Mouse (Mus musculus): ENCODE measurements at regions not wholly inside any gene's neighbourhood (a gene's known extent, or its start where the extent isn't known, plus 50 kb on each side); places are given as distances from the start of the nearest gene placed in this dataset.
A peak's percentile ranks its signal among the peaks of the same experiment; 100 is the strongest.
"Not testable (repeated sequence)": the region's sequence is repeated elsewhere in the genome, so short reads cannot be mapped to it uniquely, and the experiment has no call there.

DNA sequence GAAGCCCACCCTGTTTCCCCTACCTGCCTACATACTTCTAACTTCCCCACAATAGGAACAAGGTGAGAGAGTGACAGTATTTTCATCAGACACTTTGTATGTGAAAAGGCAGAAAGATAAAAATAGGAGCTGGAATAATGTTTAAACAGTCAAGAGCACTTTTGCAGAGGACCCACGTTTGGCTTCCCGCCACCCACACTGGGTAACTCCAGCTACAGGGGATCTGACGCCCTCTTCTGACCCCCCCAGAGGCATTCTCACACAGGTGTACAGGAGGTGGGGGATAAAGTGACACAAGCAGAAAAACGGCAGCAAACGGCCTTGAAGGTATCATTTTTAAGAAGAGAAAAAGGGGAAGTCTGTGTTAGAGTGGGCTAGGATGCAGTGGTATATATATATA, 123.5 kb upstream of the Shb start:
- no peak for DNase-seq (ENCODE audit: low read depth, low spot score)
- 67% methylated on average over 5 of the region's 5 CpGs for WGBS

DNA sequence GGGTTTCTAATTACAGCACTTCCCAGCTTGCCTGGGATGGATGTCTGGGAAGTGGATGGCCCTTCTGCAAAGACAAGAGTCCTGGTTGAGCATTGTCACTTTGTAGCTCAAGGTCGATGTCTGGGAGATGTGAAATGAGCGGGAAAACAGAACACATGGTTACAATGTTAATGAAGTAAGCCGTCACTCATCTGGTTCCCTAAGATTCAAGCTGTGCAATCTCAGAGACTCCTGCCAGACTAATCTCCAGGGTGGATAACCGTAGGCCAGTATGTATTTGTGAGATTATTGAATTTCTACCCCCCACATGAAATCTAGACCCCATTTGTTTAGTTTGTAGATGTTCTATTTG, 122.5 kb upstream of the Shb start:
- DNase-seq (ENCODE audit: low read depth, low spot score), result no peak
- 70% methylated on average over 4 of the region's 4 CpGs for WGBS

DNA sequence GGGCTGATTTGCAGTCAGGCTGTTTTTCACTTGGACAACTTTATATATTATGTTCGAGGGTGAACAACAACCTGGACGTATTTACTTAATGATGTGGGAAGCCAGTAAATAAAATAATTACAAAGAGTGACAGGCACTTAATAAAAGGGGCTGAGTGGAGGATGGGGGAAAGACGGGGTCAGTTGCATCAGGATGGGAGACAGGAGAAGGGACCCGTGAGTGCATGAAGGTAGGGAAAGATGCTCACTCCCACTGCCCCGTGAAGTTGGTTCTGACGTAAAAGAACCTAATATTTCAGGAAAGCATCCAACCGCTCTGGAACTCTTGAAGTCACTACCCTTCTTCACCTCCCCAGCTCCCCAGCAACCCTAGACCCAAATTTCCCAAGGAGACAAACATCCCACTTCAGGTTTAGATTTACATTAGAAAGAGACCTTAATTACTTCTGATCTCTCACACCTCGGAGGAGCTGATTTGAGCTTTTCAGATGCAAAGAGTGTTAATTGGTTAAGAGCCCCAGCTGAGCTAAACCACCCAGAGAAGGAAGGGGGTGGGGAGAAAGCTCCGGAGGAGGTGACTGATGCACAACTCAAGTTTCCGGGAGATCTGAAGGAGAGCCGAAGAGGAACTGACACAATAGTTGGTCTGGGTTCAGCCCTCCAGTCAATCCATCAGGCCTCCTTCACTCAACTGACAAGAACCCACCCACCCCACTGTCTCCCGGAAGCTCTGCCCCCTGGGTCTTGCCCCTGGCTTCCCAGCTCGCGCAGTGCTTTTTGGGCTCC, 121.9 kb upstream of the Shb start:
- 58% methylated on average over 14 of the region's 14 CpGs for WGBS
- no peak for DNase-seq (ENCODE audit: low read depth, low spot score)

DNA sequence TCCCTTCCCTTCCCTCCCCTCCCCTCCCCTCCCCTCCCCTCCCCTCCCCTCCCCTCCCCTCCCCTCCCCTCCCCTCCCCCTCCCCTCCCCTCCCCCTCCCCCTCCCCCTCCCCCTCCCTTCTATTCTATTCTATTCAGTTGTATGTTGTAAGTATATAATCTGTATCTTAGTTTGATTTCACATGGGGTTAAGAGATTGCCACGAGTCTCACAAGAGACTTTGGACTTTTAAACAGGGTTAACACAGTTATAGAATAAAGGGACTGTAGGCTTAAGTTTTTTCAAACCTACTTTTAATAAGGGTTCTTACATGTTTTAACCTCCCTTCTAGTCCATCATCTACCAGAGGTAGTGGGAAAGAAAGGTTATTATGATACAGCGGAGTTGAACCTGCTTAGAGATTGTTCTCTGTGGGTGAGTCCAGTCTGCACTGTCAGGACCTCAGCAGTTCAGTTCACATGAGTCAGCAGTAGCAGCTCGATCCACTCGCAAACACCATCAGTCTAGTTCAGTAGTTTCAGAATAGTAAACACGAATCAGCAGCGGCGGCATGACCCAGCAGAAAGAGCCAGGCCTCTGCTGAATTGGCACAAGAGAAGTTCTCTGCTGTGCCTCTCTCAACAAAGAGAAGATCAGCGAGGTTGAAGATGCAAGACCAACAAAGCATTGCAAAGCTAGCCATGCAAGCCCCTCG, 116.8 kb upstream of the Shb start:
- 67% methylated on average over 9 of the region's 9 CpGs for WGBS
- DNase-seq (ENCODE audit: low read depth, low spot score), result no peak

DNA sequence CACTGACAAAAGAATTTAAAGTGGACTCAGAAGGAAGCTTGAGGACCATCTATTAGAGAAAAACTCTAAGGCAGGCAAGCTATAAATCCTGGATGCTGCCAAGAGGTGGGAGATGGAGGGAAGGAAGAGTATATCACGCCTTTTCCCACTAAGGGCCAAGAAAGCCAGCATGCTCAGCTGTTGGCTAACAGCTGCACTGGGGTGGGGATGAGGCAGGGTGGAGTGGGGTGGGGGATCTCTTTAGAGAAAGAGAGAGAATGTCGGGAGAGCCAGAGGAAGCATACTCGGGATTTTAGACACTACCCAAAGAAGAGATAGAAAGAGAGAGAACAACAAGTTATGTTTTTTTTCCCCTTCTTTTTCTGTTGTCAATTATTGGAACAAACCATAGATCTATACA, 115.2 kb upstream of the Shb start:
- WGBS, result 76% methylated on average over 3 of the region's 3 CpGs
- DNase-seq (ENCODE audit: low read depth, low spot score), result no peak

DNA sequence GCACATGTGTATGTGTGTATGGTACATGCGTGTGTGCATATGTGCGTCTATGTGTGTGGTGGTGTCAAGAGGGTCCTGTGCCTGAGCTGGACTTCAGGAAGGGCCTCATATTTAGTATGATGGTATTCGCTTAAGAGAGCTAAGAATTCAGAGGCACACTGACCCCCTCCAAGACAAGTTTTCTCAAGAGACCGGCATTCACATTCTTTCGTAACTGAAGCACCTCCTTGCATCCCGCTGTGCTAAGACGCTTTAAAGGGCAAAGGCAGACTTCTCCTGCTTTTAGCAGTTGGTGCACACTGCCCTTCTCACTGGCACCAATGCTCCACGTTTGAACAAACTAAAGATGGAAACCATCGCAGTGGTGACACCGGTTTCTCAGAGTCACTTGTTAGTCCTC, 110.3 kb upstream of the Shb start:
- WGBS, result 89% methylated on average over 10 of the region's 10 CpGs
- DNase-seq (ENCODE audit: low read depth, low spot score), result no peak

DNA sequence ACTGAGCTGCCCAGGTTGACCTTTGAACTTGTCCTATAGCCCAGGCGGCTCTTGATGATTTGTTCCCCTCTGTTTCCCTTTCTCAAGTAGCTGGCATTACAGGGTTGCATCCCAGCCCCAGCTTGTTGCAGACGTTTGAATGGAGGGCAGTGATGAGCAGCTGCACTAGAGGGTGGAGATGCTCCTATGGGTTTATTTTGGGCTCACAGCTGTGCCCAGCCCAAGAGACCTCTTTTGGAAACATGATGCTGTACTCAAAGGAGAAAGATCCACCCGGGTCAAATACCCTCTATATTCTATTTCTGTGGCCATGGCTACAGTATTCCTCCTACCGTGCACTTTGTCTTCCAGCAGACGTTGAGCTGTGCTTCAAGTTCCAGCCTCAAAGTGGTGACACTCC, 109.0 kb upstream of the Shb start:
- no peak for DNase-seq (ENCODE audit: low read depth, low spot score)
- 56% methylated on average over 5 of the region's 5 CpGs for WGBS

DNA sequence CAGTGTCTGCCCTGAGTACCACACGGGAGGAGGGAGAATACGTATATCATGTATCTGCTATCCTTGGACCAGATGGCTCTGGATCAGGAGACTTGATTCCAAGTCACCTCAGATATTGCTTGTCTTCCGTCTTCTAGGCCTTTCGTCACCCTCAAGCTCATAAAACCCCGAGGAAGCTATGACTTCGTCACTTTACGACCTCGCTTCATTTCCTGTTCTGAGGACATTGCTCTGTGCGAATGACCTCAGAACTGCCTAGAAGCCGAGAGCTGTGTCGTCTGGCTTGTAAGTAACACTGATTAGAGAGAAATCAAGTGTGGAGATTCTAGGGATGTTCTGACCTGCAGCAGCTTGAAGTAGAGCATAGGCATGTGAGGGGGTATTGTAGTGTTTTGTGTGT, 108.4 kb upstream of the Shb start:
- 21% methylated on average over 11 of the region's 11 CpGs for WGBS

DNA sequence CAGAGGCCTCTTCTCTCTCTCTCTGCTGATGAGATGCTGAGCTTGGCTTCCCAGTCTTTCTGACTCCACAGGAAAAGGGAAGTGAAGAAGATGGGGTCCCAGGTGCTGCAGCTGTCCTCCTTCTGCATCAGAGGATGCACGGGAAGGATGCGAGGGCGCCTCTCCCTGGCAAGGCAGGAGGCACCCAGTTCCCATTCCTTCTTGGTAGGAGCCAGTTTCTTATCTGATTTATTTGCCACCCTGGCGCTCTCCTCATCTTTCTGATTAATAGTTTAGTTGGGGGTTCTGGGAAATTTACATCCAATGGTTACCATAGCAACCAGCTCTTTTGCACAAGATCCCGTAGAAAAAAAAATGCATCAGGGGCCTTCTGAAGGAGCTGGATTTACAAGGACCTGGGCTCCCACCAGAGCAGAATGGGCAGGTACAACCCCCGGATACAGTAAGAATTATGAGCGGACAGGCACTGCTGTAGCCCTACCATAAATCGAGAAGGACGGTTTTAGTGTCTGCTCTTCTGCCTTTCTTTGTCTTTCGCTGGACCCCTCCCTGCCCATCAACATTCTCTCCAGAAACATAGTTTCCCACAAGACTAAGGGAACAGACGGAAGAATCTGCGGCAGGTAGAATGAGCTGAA, 107.2 kb upstream of the Shb start:
- no peak for DNase-seq (ENCODE audit: low read depth, low spot score)
- 77% methylated on average over 12 of the region's 12 CpGs for whole genome bisulfite sequencing

More for the DNA sequence above, 108.4 kb upstream of the Shb start:
- peak; percentile 80 for DNase-seq (ENCODE audit: low read depth, low spot score)

DNA sequence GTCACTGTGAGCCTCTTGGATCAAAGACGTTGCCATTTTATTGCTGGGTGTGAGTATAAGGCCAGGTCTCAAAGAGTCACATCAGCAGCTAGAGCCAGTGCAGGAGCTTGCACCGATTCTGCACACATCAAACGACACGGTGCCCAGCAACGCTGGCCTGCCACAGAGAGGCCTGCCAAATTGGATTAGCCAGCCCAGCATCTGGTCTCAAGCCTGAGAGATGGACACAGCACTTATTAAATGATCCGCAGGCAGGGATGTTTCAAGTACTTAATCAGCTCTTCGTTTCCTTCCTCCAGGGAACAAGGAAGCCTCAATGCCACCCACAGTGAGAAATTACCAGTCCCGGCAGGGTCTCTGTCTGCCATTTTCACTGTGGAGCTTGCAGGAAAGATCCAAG, 106.1 kb upstream of the Shb start:
- 65% methylated on average over 8 of the region's 8 CpGs for WGBS
- no peak for DNase-seq (ENCODE audit: low read depth, low spot score)

DNA sequence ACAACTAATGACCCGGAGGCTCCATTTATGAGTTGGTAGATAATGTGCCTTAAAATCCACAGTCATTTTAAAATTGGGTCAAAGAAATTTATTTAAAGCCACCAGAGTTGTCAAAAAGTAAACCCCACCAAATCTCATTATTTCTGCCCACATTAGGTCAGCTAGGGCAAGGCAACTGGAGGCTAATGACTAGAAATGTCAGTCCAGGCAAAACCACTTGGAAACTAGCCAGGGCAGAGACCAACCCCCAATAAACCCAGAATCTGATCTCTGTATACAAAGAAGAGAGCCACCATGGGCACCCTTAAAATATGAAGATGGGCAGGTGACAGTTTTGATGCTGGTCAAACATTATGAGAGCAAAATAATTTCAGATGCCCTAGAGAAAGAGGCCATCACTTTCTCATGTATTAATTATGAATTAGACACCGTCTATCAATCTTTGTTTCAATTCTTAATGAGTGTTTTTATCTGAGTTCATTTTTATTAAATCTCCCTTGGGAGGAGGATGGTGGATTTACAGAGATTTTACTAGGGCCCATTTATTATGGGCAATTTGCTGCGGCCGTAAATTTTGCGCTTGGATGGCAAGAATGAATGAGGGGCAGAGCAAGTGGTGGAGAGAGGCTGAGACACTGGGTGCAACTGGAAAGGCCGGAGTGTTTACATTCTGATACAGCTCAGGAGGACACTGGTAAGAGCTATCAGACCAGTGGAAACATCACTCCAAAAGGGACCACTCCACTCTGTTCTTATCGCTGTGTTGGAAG, 99.2 kb upstream of the Shb start:
- 50% methylated on average over 7 of the region's 7 CpGs for WGBS

DNA sequence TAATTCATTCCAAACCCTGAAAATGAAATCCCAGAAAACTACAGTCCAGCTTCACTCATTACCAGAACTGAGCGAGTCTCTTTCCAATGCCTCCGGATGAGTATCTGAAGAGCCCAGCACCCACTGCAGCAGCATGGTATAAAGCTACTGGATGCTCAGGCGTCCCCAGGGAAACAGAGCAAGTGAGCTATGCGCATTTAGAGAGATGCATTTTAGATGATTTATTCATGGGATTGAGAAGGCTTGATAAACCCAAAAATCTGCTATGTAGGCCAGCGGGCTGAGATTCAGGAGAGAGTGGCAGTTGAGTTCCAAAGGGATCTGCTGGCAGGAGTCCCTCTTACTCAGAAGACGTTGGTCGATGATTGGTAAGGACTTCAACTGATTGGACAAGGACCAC, 93.4 kb upstream of the Shb start:
- 89% methylated on average over 7 of the region's 7 CpGs for WGBS
- DNase-seq (ENCODE audit: low read depth, low spot score), result no peak

More for the DNA sequence above, 99.2 kb upstream of the Shb start:
- DNase-seq (ENCODE audit: low read depth, low spot score), result no peak

DNA sequence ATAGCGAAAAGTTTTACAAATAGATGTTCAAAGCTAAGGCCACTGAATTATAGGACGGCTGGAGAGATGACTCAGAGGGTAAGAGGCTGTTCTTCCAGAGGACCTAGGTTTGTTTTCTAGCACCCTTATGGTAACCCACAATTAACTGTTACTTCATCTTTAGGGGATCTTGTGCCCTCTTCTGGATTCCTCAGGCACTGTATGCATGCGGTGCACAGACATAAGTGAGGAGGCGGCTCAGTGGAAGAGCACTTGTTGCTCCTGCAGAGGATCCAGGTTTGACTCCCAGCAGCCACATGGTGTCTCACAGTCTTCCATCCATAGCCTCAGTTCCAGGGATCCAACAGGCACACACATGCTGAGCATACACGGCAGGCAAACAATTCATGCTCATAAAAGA, 89.7 kb upstream of the Shb start:
- WGBS, result 87% methylated on average over 5 of the region's 5 CpGs
- DNase-seq (ENCODE audit: low read depth, low spot score), result no peak

DNA sequence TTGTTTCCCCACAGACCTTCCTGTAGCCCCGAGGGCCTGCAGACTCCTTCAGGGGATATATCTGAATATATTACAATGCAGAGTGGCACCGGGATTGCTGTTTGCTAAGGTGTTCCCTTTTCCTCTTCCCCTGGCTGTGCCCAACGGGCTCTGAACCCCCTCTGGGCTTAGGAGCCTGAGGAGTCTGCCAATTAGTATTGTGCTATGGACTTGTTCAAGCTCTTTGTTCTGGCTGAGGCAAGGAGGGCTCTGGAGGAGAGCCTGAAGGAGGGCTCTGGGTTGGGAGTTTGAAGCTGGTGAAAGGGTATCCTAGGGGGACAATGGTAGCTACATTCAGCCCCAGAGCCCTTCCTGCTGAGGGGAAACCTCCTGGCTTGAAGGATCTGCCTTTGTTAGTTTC, 84.9 kb upstream of the Shb start:
- no peak for DNase-seq (ENCODE audit: low read depth, low spot score)
- WGBS, result 46% methylated on average over 3 of the region's 3 CpGs

DNA sequence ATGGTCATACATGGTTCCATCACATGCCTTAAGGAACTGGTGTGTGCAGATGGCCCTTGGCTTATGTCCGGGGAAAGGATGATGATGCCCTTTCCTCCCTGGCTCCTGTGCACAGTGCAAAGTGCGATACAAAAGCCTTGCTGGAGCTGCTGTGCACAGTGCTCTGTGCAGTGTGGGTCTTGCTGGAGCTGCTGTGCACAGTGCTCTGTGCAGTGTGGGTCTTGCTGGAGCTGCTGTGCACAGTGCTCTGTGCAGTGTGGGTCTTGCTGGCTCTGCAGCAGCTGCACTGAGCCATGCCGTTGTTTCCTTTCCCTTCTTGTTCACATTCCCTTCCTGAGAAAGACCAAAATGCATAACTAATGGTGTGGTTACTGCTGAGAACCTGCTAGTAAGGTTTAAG, 81.2 kb upstream of the Shb start:
- 65% methylated on average over 3 of the region's 3 CpGs for WGBS
- DNase-seq (ENCODE audit: low read depth, low spot score), result not testable (repeated sequence)

DNA sequence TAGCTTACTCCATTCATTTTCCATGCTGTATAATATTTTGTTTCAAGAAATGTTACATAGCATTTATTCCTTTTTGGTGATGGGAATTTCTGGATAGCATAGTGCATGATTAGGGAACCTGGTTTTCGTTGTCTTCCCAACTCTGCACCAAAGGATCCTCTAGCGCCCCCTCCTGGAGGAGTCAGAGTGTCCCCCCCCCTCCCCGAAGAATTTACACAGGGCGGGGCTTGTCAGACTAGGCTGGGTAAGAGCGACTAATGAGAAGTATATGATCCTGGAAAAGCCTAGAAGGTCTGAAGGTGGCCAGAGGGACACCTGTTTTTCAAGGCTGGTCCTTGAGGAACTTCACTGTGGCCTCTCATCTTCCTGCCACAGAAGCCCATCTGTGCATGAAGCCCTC, 79.9 kb upstream of the Shb start:
- DNase-seq (ENCODE audit: low read depth, low spot score), result peak; percentile 58
- 24% methylated on average over 5 of the region's 5 CpGs for WGBS

DNA sequence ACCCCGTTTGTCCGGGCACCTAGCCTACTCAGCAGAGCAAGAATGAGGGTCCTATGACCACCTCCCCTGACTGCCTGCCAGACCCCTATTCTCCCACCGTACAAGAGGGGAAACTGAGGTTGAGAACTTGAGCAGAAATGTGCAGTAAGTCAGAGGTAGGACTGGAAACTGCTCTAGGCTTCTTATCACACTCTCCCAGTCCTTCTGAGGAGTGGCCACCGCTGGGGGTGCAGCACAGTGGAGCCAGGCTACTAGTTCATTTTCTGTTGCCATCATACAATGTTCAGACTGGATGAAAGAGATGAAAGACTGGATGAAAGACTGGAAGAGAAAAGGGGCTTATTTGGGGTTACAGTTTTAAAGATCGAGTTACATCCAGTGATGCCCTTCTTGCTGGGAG, 78.7 kb upstream of the Shb start:
- 83% methylated on average over 5 of the region's 5 CpGs for WGBS

DNA sequence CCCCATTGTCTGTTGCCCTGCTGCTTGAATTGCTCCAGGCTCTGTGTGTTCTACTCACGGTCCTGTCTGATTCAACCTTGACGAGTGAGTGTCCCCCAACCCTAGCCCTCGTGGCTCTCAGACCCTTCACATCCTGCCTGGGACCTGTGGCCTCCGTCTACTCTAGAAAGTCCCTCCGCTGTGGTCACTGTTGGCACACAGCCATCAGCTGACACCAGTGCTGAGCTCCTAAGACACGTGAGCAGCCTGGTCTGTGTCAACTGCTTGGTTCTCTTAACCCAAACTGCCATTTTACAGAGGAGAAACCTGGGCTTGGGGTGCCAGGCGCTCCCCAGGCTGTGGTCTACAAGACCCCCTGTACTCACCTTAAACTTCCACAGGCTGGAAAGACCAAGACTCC, 74.3 kb upstream of the Shb start:
- WGBS, result 64% methylated on average over 7 of the region's 7 CpGs
- no peak for DNase-seq (ENCODE audit: low read depth, low spot score)

More for the DNA sequence above, 78.7 kb upstream of the Shb start:
- DNase-seq (ENCODE audit: low read depth, low spot score), result no peak

DNA sequence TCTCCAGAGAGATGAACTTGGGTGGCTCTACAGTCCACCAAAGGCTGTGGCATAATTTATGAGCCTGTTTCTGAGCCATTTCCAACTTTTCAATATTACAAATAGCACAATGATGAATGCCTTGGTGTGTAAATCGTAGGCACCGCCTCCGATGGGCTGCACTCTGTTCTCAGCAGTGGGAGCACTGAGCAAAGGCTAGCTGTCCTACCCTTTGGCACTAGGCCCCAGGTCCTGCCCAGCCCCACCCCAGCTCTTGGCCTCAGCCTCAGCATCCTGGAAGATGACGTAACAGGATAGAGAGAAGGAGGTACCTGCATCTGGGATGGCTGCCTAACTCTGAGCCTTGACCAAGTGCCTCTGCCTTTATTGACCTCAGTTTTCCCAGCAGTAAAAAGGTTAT, 73.4 kb upstream of the Shb start:
- WGBS, result 26% methylated on average over 4 of the region's 4 CpGs
- no peak for DNase-seq (ENCODE audit: low read depth, low spot score)

DNA sequence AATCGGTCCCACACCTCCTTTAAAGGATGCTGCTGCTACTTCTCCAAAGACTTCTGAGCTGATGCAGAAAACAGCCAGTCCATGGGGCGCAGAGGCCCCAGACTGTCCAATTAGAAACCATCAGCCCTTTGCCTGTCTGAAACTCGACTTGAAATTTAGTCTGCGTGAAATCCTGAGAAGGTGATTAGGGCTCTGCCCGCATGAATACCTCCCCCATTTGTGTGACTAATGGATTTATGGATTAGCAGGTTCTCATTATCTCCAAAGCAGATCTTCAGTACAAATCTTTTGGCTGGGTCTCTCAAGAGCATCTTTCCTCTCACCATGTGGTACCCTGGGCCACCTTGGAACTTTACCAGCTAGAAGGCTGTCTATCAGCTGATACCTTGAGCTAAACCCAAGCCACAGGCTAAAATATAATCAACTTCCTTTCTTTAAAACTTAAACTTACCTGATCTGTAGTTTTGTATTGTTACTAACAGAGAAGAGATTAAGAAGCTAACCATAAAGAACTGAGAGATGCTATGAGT, 72.1 kb upstream of the Shb start:
- no peak for DNase-seq (ENCODE audit: low read depth, low spot score)
- 79% methylated on average over 5 of the region's 5 CpGs for WGBS

Data from large intestine, adult 2 months (tissue).